ENCODE assay signal across 27 mouse cellular contexts in the genomic region with DNA sequence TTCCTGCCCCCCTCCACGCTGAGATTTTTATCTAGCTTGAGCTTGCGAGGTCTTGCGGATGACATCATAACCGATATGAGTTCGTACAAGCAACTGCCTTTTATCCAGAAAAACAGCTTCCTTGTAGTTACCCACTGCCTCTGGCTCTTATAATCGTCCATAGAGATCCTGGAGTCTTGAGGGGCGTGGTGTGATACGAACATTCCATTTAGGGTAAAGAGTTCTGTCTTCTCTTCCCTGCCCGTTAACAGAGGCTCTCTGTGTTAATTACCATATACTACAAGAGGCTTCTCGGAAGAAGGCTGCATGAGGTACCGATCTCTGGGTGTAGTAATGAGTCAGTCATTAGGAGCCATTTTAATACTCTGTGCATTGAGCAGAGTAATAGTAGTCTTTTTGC. TPM values are rescaled to one million over a fixed set of nuclear protein-coding genes. Genes with fewer than 3 reads are reported as not detected.
"Had no signal": no experiment of that assay in that cellular context is flagged by ENCODE, and none has a peak within 500 bp of the region (broad histone marks: within the 10 kb centered on the region; RNA-seq: fewer than 3 reads in every experiment).

No protein-coding gene starts in this region.

- H3K4me3 ChIP-seq: kidney, embryonic 15.5 days; left cerebral cortex, adult 2 months; limb, embryonic 12.5 days; liver, embryonic 12.5 days; liver, embryonic 15.5 days; midbrain, embryonic 12.5 days; midbrain, embryonic 15.5 days; neural tube, embryonic 12.5 days; neural tube, embryonic 15.5 days had no signal

- H3K27ac ChIP-seq: kidney, embryonic 15.5 days; left cerebral cortex, adult 2 months; limb, embryonic 12.5 days; liver, embryonic 12.5 days; liver, embryonic 15.5 days; macrophage; midbrain, embryonic 12.5 days; midbrain, embryonic 15.5 days; neural tube, embryonic 12.5 days; neural tube, embryonic 15.5 days; stomach, postnatal 0 days had no signal

- DNase-seq: kidney, adult 11 months; kidney, adult 8-10 months; kidney, postnatal 10 days; kidney, postnatal 36 days; layer of hippocampus, postnatal 36 days; liver; lung, adult 18-20 months; lung, postnatal 14 days; right cerebral cortex, adult 18-20 months; right cerebral cortex, postnatal 14 days; right cerebral cortex, postnatal 4 days; thymus, adult 2 months; thymus, postnatal 14 days; thymus, postnatal 4 days had no signal

- H3K4me1 ChIP-seq: liver, embryonic 12.5 days; liver, embryonic 15.5 days had no signal

- H3K27me3 ChIP-seq: liver, embryonic 12.5 days; liver, embryonic 15.5 days; midbrain, embryonic 15.5 days; neural tube, embryonic 12.5 days; neural tube, embryonic 15.5 days had no signal

- H3K9me3 ChIP-seq: kidney, embryonic 15.5 days; limb, embryonic 12.5 days; liver, embryonic 15.5 days; midbrain, embryonic 12.5 days; midbrain, embryonic 15.5 days; neural tube, embryonic 12.5 days; neural tube, embryonic 15.5 days had no signal

- H3K4me2 ChIP-seq: kidney, embryonic 15.5 days; limb, embryonic 12.5 days; liver, embryonic 12.5 days; liver, embryonic 15.5 days; midbrain, embryonic 12.5 days; midbrain, embryonic 15.5 days; neural tube, embryonic 12.5 days; neural tube, embryonic 15.5 days had no signal

- ATAC-seq: liver, embryonic 12.5 days; midbrain, embryonic 15.5 days had no signal

- H3K36me3 ChIP-seq: kidney, embryonic 15.5 days; limb, embryonic 12.5 days; liver, embryonic 12.5 days; liver, embryonic 15.5 days; midbrain, embryonic 12.5 days; midbrain, embryonic 15.5 days; neural tube, embryonic 12.5 days; neural tube, embryonic 15.5 days had no signal

- H3K9ac ChIP-seq: kidney, embryonic 15.5 days; limb, embryonic 12.5 days; liver, embryonic 12.5 days; liver, embryonic 15.5 days; midbrain, embryonic 12.5 days; midbrain, embryonic 15.5 days; neural tube, embryonic 12.5 days; neural tube, embryonic 15.5 days had no signal

RNA-seq across cellular contexts. Expression of a gene that starts 1.6 kb away (rescaled TPM):
- polyA plus RNA-seq: kidney, embryonic 15.5 days; limb, embryonic 12.5 days; liver, embryonic 12.5 days; liver, embryonic 15.5 days; lung, embryonic 16.5 days; macrophage; stomach, embryonic 14.5 days; stomach, postnatal 0 days had no signal
